Mouse (Mus musculus): ENCODE measurements around the gene Stoml2. TPM values are rescaled to one million over a fixed set of nuclear protein-coding genes. Genes with fewer than 3 reads are reported as not detected.
"Not testable (repeated sequence)": the region's sequence is repeated elsewhere in the genome, so short reads cannot be mapped to it uniquely, and the experiment has no call there.

The Stoml2 gene
- polyA plus RNA-seq, 1 experiment from 2014 or later, result 409 TPM

- ATAC-seq (replicated peaks; ENCODE audit: low FRiP score), result no peak
- H3K9me3 ChIP-seq (ENCODE audit: control insufficient read depth, low read length), result no peaks in the 10 kb centered on the region
- H3K36me3 ChIP-seq (ENCODE audit: control insufficient read depth, insufficient read depth, low read length), result no peaks in the 10 kb centered on the region; the same call in 1 of the 2 replicates
- 79% methylated on average over 2 of the region's 2 CpGs for WGBS
- no peak overlapping the region for H3K4me3 ChIP-seq (ENCODE audit: low read depth, low read length)
- no peak overlapping the region; the same call in 1 of the 2 replicates for H3K27ac ChIP-seq (ENCODE audit: low read depth, low read length)
- H3K4me1 ChIP-seq (replicated peaks; ENCODE audit: control insufficient read depth, insufficient read depth, low read length), result peaks cover 12% of the 10 kb centered on the region
- H3K27me3 ChIP-seq (replicated peaks; ENCODE audit: control insufficient read depth, insufficient read depth, low read length), result no peaks in the 10 kb centered on the region
- no peak overlapping the region for H3K4me2 ChIP-seq
- no peak for DNase-seq (ENCODE audit: low spot score)
- H3K9ac ChIP-seq (ENCODE audit: low read depth, low read length), result no peak overlapping the region
Measured at GRCm38 (mm10) chr4:43001272-43001671, 30.2 kb downstream of the Stoml2 start.

GRCm38 (mm10) chr4:43000141-43000986, 31.1 kb downstream of the Stoml2 start, which contains the start of gene Vcp:
Gene Vcp, minus strand, starts transcription at chr4:43000507.
- not testable (repeated sequence) for H3K27me3 ChIP-seq (replicated peaks; ENCODE audit: control insufficient read depth, insufficient read depth, low read length); H3K36me3 ChIP-seq (ENCODE audit: control insufficient read depth, insufficient read depth, low read length); H3K9me3 ChIP-seq (ENCODE audit: control insufficient read depth, low read length)
- H3K4me2 ChIP-seq, result peak within 1 kb of the TSS; percentile 96
- ATAC-seq (replicated peaks; ENCODE audit: low FRiP score) (peak; percentile 95), DNase-seq (ENCODE audit: low spot score) (peak; percentile 98)
- H3K9ac ChIP-seq (ENCODE audit: low read depth, low read length), result peak within 1 kb of the TSS; percentile 97
- peak within 1 kb of the TSS; percentile 96 for H3K27ac ChIP-seq (ENCODE audit: low read depth, low read length)
- peaks cover 12% of the 10 kb centered on the region for H3K4me1 ChIP-seq (replicated peaks; ENCODE audit: control insufficient read depth, insufficient read depth, low read length)
- WGBS, result 2% methylated on average over 48 of the region's 56 CpGs
- H3K4me3 ChIP-seq (ENCODE audit: low read depth, low read length), result peak within 1 kb of the TSS; percentile 97

GRCm38 (mm10) chr4:42999451-43000140, 31.9 kb downstream of the Stoml2 start:
- H3K4me3 ChIP-seq (ENCODE audit: low read depth, low read length), result peak overlapping the region; percentile 97
- peaks cover 12% of the 10 kb centered on the region for H3K4me1 ChIP-seq (replicated peaks; ENCODE audit: control insufficient read depth, insufficient read depth, low read length)
- H3K9ac ChIP-seq (ENCODE audit: low read depth, low read length), result peak overlapping the region; percentile 97
- H3K9me3 ChIP-seq (ENCODE audit: control insufficient read depth, low read length), result no peaks in the 10 kb centered on the region
- peak; percentile 70 for ATAC-seq (replicated peaks; ENCODE audit: low FRiP score)
- DNase-seq (ENCODE audit: low spot score), result peak; percentile 89
- no peaks in the 10 kb centered on the region for H3K27me3 ChIP-seq (replicated peaks; ENCODE audit: control insufficient read depth, insufficient read depth, low read length)
- WGBS, result under 1% methylated on average over 44 of the region's 51 CpGs
- peak overlapping the region; percentile 96 for H3K27ac ChIP-seq (ENCODE audit: low read depth, low read length)
- H3K4me2 ChIP-seq, result peak overlapping the region; percentile 96
- peaks cover 8% of the 10 kb centered on the region for H3K36me3 ChIP-seq (ENCODE audit: control insufficient read depth, insufficient read depth, low read length)

DNA sequence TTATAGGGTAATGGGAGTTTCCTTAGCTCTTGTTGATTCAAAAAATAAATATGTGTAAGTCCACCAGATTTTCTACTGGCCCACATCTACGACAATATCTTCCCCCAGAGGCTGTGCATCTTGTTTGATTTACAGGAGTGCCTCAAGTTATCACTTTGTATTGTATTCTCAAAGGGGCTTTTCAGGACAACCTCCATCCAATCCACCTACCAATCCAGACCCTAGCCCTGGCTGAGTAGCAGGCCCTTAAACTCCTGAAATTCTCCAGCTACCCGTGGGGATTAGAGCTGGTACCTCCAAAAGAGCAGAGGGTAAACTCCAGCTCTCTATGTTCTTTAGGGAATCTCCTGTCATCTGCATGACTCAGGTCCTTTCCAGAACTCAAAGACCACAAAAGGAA, 33.5 kb downstream of the Stoml2 start:
- Histone ChIP-seq H3K9me3 (ENCODE audit: control insufficient read depth, low read length) (no peaks in the 10 kb centered on the region), H3K4me2 (peak overlapping the region; percentile 96), H3K36me3 (ENCODE audit: control insufficient read depth, insufficient read depth, low read length) (peaks cover 16% of the 10 kb centered on the region), H3K4me3 (ENCODE audit: low read depth, low read length) (peak overlapping the region; percentile 97; the same call in 1 of the 2 replicates), H3K9ac (ENCODE audit: low read depth, low read length) (no peak overlapping the region), H3K4me1 (replicated peaks; ENCODE audit: control insufficient read depth, insufficient read depth, low read length) (peaks cover 12% of the 10 kb centered on the region), H3K27me3 (replicated peaks; ENCODE audit: control insufficient read depth, insufficient read depth, low read length) (no peaks in the 10 kb centered on the region), H3K27ac (ENCODE audit: low read depth, low read length) (no peak overlapping the region)
- ATAC-seq (replicated peaks; ENCODE audit: low FRiP score) (no peak), DNase-seq (ENCODE audit: low spot score) (no peak)
- WGBS, result 72% methylated on average over 2 of the region's 2 CpGs

- H3K9me3 ChIP-seq (ENCODE audit: control insufficient read depth, low read length), result no peaks in the 10 kb centered on the region
- no peaks in the 10 kb centered on the region for H3K4me1 ChIP-seq (replicated peaks; ENCODE audit: control insufficient read depth, insufficient read depth, low read length)
- H3K36me3 ChIP-seq (ENCODE audit: control insufficient read depth, insufficient read depth, low read length), result peaks cover 73% of the 10 kb centered on the region
- no peak for DNase-seq (ENCODE audit: low spot score)
- no peak overlapping the region for H3K4me3 ChIP-seq (ENCODE audit: low read depth, low read length)
- H3K9ac ChIP-seq (ENCODE audit: low read depth, low read length), result no peak overlapping the region
- no peaks in the 10 kb centered on the region for H3K27me3 ChIP-seq (replicated peaks; ENCODE audit: control insufficient read depth, insufficient read depth, low read length)
- ATAC-seq (replicated peaks; ENCODE audit: low FRiP score), result no peak
- H3K4me2 ChIP-seq, result no peak overlapping the region
- 78% methylated on average over 1 of the region's 1 CpGs for WGBS
- no peak overlapping the region for H3K27ac ChIP-seq (ENCODE audit: low read depth, low read length)
Measured at GRCm38 (mm10) chr4:42988296-42988695, 43.2 kb downstream of the Stoml2 start.

DNA sequence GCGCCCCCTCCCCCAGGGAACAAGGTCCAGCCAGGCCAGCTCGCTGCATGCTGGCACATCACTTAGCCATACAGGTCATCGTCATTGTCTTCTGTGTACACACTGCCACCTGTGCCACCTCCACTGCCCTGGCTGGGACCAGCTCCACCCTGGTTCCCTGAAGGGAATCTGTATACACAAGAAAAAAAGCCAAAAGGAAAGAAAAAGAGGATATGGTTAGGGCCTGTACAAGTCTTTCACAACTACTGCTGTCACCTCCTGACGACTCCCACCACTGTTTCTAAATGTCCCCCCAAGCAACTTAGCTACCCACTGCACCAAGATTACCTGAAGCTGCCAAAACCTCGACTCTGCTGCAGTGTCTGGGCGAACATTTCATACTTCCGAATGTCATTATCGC, 51.0 kb downstream of the Stoml2 start:
- H3K4me3 ChIP-seq (ENCODE audit: low read depth, low read length); H3K9ac ChIP-seq (ENCODE audit: low read depth, low read length); H3K27ac ChIP-seq (ENCODE audit: low read depth, low read length); H3K4me1 ChIP-seq (replicated peaks; ENCODE audit: control insufficient read depth, insufficient read depth, low read length); DNase-seq (ENCODE audit: low spot score); H3K4me2 ChIP-seq; H3K9me3 ChIP-seq (ENCODE audit: control insufficient read depth, low read length); ATAC-seq (replicated peaks; ENCODE audit: low FRiP score); H3K27me3 ChIP-seq (replicated peaks; ENCODE audit: control insufficient read depth, insufficient read depth, low read length): not testable (repeated sequence)
- H3K36me3 ChIP-seq (ENCODE audit: control insufficient read depth, insufficient read depth, low read length), result peaks cover 35% of the 10 kb centered on the region
- WGBS, result 90% methylated on average over 7 of the region's 8 CpGs

DNA sequence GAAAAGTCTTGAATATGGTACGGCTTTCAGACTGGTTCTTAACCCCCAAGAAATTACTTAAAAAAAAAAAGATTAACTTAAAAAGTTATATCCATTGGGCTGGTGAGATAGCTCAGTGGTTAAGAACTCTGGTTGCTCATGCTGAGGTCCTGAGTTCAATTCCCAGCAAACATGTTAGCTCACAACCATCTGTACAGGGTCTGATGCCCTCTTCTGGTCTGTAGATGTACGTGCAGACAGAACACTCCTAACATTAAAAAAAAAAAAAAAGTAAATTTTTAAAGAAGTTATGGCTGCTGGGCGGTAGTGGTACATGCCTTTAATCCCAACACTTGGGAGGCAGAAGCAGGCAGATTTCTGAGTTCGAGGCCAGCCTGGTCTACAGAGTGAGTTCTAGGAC, 53.4 kb downstream of the Stoml2 start:
- Histone ChIP-seq H3K36me3 (ENCODE audit: control insufficient read depth, insufficient read depth, low read length) (peaks cover 21% of the 10 kb centered on the region; the same call in 1 of the 2 replicates), H3K9ac (ENCODE audit: low read depth, low read length) (no peak overlapping the region), H3K9me3 (ENCODE audit: control insufficient read depth, low read length) (no peaks in the 10 kb centered on the region), H3K4me2 (no peak overlapping the region), H3K4me3 (ENCODE audit: low read depth, low read length) (no peak overlapping the region), H3K27me3 (replicated peaks; ENCODE audit: control insufficient read depth, insufficient read depth, low read length) (no peaks in the 10 kb centered on the region), H3K27ac (ENCODE audit: low read depth, low read length) (no peak overlapping the region), H3K4me1 (replicated peaks; ENCODE audit: control insufficient read depth, insufficient read depth, low read length) (no peaks in the 10 kb centered on the region)
- ATAC-seq (replicated peaks; ENCODE audit: low FRiP score) (no peak), DNase-seq (ENCODE audit: low spot score) (no peak)
- 85% methylated on average over 4 of the region's 4 CpGs for WGBS

Data from liver, embryonic 11.5 days (tissue).